Mouse (Mus musculus) E14TG2a.4 (cell line): ENCODE measurements around the gene Usp44.

Source experiments
- CTCF ChIP-seq: conservative IDR thresholded peaks from 2 replicates; pipeline ENCODE4 v1.5.1; 2014; ENCODE audit warnings: low read length
- NANOG ChIP-seq: IDR thresholded peaks from 2 replicates; pipeline ENCODE4 v1.6.1; 2014; ENCODE audit warnings: borderline replicate concordance, low read length, mixed read lengths
- POU5F1 ChIP-seq: IDR thresholded peaks from 2 replicates; pipeline ENCODE4 v1.6.1; 2014; ENCODE audit warnings: low read length, borderline replicate concordance

DNA sequence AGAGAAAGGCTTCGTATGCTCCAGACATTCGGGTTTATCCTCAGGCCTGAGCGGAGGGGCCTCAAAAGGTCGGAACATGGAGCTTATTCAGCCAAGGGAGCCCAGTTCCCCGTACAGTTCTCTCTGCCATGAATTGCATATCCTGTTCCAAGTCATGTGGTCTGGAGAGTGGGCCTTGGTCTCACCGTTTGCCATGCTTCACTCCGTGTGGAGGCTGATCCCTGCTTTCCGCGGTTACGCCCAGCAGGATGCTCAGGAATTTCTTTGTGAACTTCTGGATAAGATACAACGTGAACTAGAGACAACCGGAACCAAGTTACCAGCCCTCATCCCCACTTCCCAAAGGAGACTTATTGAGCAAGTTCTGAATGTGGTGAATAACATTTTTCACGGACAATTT is 15.4 kb downstream of the Usp44 start:
- no peak for TF ChIP-seq CTCF
- no peak for TF ChIP-seq POU5F1
- no peak for TF ChIP-seq NANOG
